Mouse (Mus musculus): ENCODE measurements around the gene Ildr1. TPM values are rescaled to one million over a fixed set of nuclear protein-coding genes. Genes with fewer than 3 reads are reported as not detected.

The Ildr1 gene
- polyA plus RNA-seq, 1 experiment: 0.42 TPM

DNA sequence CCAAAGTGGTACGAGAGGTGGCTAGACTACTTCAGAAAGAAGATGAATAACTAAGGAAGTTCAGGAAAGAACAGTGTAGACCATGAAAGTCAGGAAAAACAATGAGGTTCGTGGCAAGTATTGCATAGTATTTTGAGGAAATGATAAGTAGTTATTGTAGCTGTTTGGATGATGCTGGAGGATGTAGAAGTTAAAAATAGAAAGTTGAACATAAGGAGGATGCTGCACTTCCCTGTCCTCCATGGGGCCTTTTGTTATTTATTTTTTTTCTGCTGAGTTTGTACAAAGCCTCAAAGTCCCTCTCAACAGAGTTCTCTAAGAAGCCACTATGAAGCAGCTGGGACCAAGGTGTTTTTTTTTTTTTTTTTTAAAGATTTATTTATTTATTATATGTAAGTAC is 54.0 kb downstream of the Ildr1 start:
- Histone ChIP-seq H3K4me3 (ENCODE audit: insufficient read depth, low read length) (no peak overlapping the region), H3K4me1 (ENCODE audit: control insufficient read depth, insufficient read depth, low read length) (no peaks in the 10 kb centered on the region), H3K27ac (ENCODE audit: insufficient read depth, low read length) (no peak overlapping the region)
- TF ChIP-seq CTCF (IDR thresholded peaks at IDR 0.05; ENCODE audit: extremely low read depth, insufficient read depth, low read length): no peak
- no peak for TF ChIP-seq POLR2A (IDR thresholded peaks at IDR 0.05; ENCODE audit: extremely low read depth, insufficient read depth, low read length)

DNA sequence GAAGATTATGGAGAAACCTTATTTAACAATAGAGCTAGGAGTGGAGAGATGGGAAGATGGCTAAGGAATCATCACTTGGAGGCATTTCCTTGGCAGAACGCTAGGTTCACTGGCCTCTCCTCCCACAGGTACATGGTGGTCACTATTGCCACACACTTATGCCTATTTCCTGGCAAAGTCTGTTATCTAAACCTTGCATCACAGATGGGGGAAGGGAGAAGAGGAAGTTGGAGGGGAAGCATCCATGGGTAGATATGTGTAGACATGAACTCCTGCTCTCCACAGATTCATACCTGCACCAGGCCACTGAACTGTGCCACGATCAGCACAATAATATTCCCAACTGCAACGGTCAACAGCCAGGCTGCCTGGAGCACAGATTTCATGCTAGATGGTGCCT is 58.2 kb downstream of the Ildr1 start:
- Histone ChIP-seq H3K4me1 (ENCODE audit: control insufficient read depth, insufficient read depth, low read length) (no peaks in the 10 kb centered on the region), H3K4me3 (ENCODE audit: insufficient read depth, low read length) (no peak overlapping the region)
- no peak for TF ChIP-seq CTCF (IDR thresholded peaks at IDR 0.05; ENCODE audit: extremely low read depth, insufficient read depth, low read length)
- no peak for TF ChIP-seq POLR2A (IDR thresholded peaks at IDR 0.05; ENCODE audit: extremely low read depth, insufficient read depth, low read length)

DNA sequence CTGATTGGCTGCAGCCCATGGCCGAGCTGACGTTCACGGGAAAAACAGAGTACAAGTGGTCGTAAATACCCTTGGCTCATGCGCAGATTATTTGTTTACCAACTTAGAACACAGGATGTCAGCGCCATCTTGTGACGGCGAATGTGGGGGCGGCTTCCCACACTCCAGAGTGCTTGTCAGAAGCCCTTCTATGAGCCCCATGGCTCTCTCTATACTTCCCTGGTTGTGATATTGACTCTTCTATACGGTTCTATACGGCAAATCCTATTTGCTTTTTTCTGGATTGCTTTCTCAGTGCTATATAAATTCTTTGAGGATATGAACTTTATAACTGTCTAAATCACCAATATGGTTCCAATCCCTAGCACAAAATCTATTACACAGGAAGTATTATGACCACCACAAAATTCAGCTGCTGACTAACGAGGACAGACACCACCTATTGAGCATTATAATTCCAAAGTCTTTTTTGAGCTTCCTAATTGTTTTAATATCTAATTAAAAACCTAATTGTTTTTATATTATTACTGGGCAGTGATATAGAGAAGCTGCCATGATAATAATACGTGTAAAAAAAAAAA is 76.5 kb downstream of the Ildr1 start:
- Histone ChIP-seq H3K27ac (ENCODE audit: insufficient read depth, low read length) (no peak overlapping the region), H3K4me3 (ENCODE audit: insufficient read depth, low read length) (no peak overlapping the region)
- TF ChIP-seq POLR2A (IDR thresholded peaks at IDR 0.05; ENCODE audit: extremely low read depth, insufficient read depth, low read length): no peak
- TF ChIP-seq CTCF (IDR thresholded peaks at IDR 0.05; ENCODE audit: extremely low read depth, insufficient read depth, low read length): no peak

More for the DNA sequence above, 58.2 kb downstream of the Ildr1 start:
- H3K27ac ChIP-seq (ENCODE audit: insufficient read depth, low read length): no peak overlapping the region

DNA sequence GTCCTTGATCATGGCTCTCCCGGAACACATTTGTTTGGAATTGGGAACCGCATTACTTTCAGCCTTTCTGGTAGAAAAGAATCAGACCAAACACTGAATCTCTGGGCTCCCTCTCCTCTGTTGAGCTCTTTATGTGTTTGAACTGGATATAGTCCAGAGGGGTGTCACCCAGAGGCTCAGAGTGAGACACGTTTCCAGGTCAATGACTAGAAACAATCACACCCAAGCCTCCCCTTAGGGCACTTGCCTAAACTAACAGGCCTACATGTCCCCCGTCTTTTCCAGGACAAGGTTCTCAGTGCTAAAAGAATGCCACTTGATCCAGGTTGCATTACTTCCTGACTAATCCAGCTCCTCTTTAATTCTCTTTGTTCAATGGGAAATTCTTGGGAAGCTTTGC is 77.1 kb downstream of the Ildr1 start:
- H3K27ac ChIP-seq (ENCODE audit: insufficient read depth, low read length): 0 out of 2 replicates have a peak overlapping the region, but pooled peaks have one; percentile 23
- H3K4me1 ChIP-seq (ENCODE audit: control insufficient read depth, insufficient read depth, low read length): no peaks in the 10 kb centered on the region; the same call in 1 of the 2 replicates
- TF ChIP-seq POLR2A (IDR thresholded peaks at IDR 0.05; ENCODE audit: extremely low read depth, insufficient read depth, low read length) (no peak), CTCF (IDR thresholded peaks at IDR 0.05; ENCODE audit: extremely low read depth, insufficient read depth, low read length) (no peak)
- H3K4me3 ChIP-seq (ENCODE audit: insufficient read depth, low read length): no peak overlapping the region

More for the DNA sequence above, 76.5 kb downstream of the Ildr1 start:
- H3K4me1 ChIP-seq (ENCODE audit: control insufficient read depth, insufficient read depth, low read length): no peaks in the 10 kb centered on the region

DNA sequence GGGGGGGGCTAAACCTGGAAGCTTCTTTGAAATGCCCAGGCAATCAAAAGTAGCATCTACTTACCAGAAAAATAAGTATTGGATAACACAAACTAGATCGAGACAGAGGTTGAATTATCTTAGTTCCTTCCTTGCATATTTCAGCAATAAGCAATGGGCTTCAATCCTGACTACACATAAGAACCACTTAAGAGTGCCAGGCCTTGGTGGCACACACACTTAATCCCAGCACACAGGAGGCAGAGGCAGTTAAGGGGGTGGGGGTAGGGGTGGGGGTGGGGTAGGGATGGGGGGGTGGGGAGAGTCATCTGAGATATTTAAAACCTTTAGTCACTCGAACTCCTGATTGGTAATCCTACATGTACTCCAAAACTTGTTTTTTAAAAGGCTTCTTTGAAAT is 77.5 kb downstream of the Ildr1 start:
- TF ChIP-seq POLR2A (IDR thresholded peaks at IDR 0.05; ENCODE audit: extremely low read depth, insufficient read depth, low read length): no peak
- TF ChIP-seq CTCF (IDR thresholded peaks at IDR 0.05; ENCODE audit: extremely low read depth, insufficient read depth, low read length): no peak
- 0 out of 2 replicates have a peak overlapping the region, but pooled peaks have one; percentile 23 for H3K27ac ChIP-seq (ENCODE audit: insufficient read depth, low read length)

DNA sequence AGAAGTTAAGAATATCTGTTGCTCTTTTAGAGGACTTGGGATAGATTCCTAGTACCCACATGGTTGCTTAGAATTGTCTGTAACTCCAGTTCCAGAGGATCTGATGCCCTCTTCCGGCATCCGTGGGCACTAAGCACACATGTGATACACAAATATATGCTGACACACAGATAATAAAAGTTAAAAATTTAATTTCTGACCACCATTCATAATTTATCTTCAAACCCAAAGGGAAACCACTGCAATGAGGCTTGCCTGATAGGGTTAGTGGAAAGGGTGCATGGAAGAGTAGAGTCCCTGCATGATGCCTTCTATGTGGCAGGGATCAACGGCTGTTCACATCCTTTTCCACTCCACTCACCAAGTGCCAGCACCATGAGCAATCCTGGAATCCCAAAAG is 77.9 kb downstream of the Ildr1 start:
- H3K27ac ChIP-seq (ENCODE audit: insufficient read depth, low read length): no peak overlapping the region
- TF ChIP-seq CTCF (IDR thresholded peaks at IDR 0.05; ENCODE audit: extremely low read depth, insufficient read depth, low read length) (no peak), POLR2A (IDR thresholded peaks at IDR 0.05; ENCODE audit: extremely low read depth, insufficient read depth, low read length) (no peak)
- no peaks in the 10 kb centered on the region; the same call in 1 of the 2 replicates for H3K4me1 ChIP-seq (ENCODE audit: control insufficient read depth, insufficient read depth, low read length)
- no peak overlapping the region for H3K4me3 ChIP-seq (ENCODE audit: insufficient read depth, low read length)

More for the DNA sequence above, 77.5 kb downstream of the Ildr1 start:
- H3K4me1 ChIP-seq (ENCODE audit: control insufficient read depth, insufficient read depth, low read length): no peaks in the 10 kb centered on the region; the same call in 1 of the 2 replicates
- H3K4me3 ChIP-seq (ENCODE audit: insufficient read depth, low read length): no peak overlapping the region

DNA sequence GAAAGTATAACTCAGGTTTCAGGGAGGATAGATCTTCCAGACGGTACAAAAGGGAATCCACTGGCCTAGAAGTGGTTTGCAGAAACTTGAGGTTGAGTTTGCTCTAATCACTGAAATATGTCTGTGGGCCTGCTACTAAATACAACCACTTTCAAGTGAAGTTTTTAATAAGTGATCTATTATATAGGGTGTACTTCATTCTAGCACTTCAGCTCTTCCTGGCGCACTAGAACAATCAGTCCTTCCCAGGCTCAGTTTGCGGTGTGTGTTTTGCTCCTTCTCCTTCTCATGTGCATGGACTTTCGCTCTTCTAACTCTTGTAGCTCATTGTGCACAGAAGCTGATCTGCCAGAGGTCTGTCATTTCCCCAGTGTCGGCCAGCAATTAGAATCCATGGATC is 79.2 kb downstream of the Ildr1 start:
- H3K27ac ChIP-seq (ENCODE audit: insufficient read depth, low read length): no peak overlapping the region
- no peaks in the 10 kb centered on the region; the same call in 1 of the 2 replicates for H3K4me1 ChIP-seq (ENCODE audit: control insufficient read depth, insufficient read depth, low read length)
- H3K4me3 ChIP-seq (ENCODE audit: insufficient read depth, low read length): no peak overlapping the region
- TF ChIP-seq CTCF (IDR thresholded peaks at IDR 0.05; ENCODE audit: extremely low read depth, insufficient read depth, low read length): no peak
- TF ChIP-seq POLR2A (IDR thresholded peaks at IDR 0.05; ENCODE audit: extremely low read depth, insufficient read depth, low read length): no peak

DNA sequence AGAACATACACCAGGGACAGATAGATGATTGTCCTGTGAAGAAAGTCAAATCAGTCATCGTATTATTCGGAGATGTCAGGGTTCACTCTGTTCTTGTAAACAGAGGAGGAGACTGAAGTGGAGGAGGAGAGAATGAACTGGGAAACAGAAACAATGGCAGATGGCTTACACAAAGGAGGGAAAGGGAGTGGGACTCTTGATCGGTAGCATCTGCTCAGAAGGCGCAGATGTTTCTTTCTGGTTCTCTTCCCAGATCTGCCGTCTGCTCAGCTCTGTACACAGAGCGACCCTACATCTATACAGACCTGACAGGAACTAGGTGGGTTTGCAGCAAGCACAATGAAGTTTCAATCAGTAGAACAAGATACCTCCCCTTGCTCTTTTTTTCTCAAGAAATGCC is 81.9 kb downstream of the Ildr1 start:
- Histone ChIP-seq H3K4me3 (ENCODE audit: insufficient read depth, low read length) (no peak overlapping the region), H3K27ac (ENCODE audit: insufficient read depth, low read length) (no peak overlapping the region), H3K4me1 (ENCODE audit: control insufficient read depth, insufficient read depth, low read length) (no peaks in the 10 kb centered on the region; the same call in 1 of the 2 replicates)
- TF ChIP-seq CTCF (IDR thresholded peaks at IDR 0.05; ENCODE audit: extremely low read depth, insufficient read depth, low read length) (no peak), POLR2A (IDR thresholded peaks at IDR 0.05; ENCODE audit: extremely low read depth, insufficient read depth, low read length) (no peak)

Other genes with a start within 250 kb of the Ildr1 start
- not detected in 2 replicates for gene Stfa3, start 238.6 kb upstream of the Ildr1 start, polyA plus RNA-seq (2012; rRNA removed)
- gene Casr, start 131.8 kb upstream of the Ildr1 start, polyA plus RNA-seq (2012; rRNA removed): 0.31 and 0.32 TPM in 2 replicates
- gene Cd86, start 27.9 kb upstream of the Ildr1 start, polyA plus RNA-seq (2012; rRNA removed): 2.7 and 3.2 TPM in 2 replicates
- 35.9 and 39.5 TPM in 2 replicates for gene Slc15a2, start 91.0 kb downstream of the Ildr1 start, polyA plus RNA-seq (2012; rRNA removed)
- gene Iqcb1, start 134.4 kb downstream of the Ildr1 start, polyA plus RNA-seq (2012; rRNA removed): 28.9 and 34.6 TPM in 2 replicates
- 1.3 and 1.4 TPM in 2 replicates for gene Eaf2, start 181.0 kb downstream of the Ildr1 start, polyA plus RNA-seq (2012; rRNA removed)
- 56.0 and 63.5 TPM in 2 replicates for gene Golgb1, start 181.2 kb downstream of the Ildr1 start, polyA plus RNA-seq (2012; rRNA removed)
- gene Hcls1, start 241.0 kb downstream of the Ildr1 start, polyA plus RNA-seq (2012; rRNA removed): 6.1 and 7.6 TPM in 2 replicates

All from cortical plate, adult 2 months (tissue).